Mouse (Mus musculus) liver, postnatal 0 days (tissue): ENCODE measurements around the gene Cep112.

Source experiments
- CTCF ChIP-seq: sonication (generic); IDR thresholded peaks from 2 replicates; pipeline ENCODE4 v1.5.1; 2016; ENCODE audit warnings: antibody characterized with exemption, low read depth
- EP300 ChIP-seq: IDR thresholded peaks from 2 replicates; pipeline ENCODE4 v1.6.1; 2016; ENCODE audit warnings: antibody characterized with exemption, low read depth, mild to moderate bottlenecking

- TF ChIP-seq EP300 (no peak), CTCF (no peak)
These were observed 328.6 kb downstream of the Cep112 start for GRCm38 (mm10) chr11:108753361-108754240.
